Mouse (Mus musculus) lung, adult 18-20 months (tissue): ENCODE data around the gene Ltb4r2.

Source experiments
- DNase-seq, 2 experiments: peaks; one replicate each; pipeline ENCODE4 v3.0.0; 2022; ENCODE audit warnings: mixed read lengths in 2 of 2

Gene Ltb4r2

DNA sequence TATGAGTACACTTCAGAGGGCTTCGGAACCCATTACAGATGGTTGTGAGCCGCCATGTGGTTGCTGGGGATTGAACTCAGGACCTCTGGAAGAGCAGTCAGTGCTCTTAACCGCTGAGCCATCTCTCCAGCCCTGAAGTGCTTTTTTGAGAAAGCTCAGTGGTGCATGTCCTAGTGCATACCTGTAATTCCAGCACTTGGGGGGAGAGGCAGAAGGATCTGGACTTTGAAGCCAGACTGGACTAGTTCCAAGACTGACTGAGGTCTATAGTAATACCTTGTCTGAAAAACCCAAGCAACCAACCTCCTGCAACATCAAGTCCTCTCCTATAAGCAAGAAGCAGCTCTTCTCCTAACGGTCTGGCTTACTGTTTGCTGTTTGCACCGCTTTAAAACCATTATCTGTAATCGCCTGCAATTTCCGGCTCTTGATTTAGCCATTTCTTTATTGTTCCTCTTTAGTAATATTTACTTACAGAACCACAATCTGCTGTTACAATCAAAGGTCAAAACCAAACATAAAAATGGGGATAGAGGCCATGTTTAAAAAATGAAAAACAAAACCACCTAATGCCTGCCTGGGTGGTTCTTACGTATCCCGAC is 24.0 kb upstream of the Ltb4r2 start:
- no peak for DNase-seq

DNA sequence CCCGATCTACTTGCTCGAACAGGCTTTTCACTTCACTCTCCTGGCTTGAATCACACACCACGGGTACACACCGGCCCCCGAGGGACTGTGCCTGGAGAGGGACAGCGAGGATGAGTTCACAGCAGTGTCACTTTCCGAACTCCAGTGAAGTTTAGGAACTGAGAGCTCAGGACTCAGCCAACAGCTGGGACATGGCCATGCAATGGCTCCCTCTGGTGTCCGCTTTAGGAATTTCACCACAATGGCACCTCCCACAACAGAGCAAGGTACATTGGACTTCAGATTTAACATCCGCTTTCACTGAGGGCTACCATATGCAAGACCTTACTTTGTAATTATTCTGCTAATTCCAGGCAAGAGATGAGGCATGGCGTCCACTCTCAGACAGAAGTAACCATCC is 17.5 kb upstream of the Ltb4r2 start:
- DNase-seq = peak; percentile 84 to 86

DNA sequence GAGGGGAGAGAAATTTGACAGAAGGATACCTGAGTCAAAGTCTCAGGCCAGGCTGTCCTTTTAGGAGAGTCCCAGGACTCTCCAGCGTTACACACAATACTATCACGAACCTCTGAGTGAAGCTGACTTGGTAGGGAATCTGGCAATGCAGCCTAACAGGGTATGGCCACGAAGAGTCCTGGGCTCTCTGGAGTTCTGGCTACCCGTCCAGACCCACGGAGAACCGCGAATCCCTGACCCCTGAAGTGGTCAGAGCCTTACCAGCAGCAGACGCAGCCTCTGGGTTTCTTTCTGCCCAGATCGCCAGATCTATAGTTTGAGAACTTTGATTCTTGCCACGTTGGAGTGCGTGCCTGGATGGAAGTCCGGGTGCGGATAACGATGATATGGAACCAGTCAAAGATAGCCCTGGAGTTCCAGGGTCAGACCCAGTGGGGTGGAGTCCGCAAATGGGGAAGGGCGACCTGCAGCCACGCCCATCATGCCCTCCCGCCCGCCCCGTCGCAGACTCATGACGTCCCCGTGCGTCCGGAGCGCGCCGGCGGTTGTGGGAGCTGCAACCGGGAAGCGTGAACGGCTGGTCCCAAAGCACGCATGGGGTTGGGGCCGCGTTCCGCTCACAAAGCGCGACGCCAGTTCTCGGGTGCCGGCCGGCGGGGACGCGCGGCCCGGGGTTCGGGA is 15.9 kb upstream of the Ltb4r2 start, which contains the start of the genes Dhrs1 and Nop9:
Dhrs1 (minus strand) TSS at position 511 of the 681 bp plus-strand sequence.
Nop9 (plus strand) TSS at position 514 of the 681 bp plus-strand sequence.
- DNase-seq = peak; percentile 85 to 88

DNA sequence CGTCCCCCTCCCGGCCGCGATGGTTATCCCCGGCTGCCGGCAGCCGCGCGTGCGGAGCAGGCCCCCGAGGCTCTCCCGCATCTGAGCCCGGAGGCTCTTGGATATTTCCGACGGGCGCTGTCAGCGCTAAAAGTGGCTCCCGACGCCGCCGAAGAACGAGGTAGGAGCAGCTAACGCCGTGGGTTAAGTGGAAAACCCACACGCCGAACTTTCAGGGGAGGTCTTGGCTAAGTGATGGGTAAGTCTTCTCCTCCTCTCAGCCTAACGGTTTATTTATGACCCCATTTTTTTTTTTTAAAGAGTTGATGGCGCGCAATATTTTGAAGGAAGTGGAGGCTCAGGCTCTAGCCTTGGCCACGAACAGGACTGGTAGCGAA is 15.4 kb upstream of the Ltb4r2 start:
- DNase-seq = no peak

DNA sequence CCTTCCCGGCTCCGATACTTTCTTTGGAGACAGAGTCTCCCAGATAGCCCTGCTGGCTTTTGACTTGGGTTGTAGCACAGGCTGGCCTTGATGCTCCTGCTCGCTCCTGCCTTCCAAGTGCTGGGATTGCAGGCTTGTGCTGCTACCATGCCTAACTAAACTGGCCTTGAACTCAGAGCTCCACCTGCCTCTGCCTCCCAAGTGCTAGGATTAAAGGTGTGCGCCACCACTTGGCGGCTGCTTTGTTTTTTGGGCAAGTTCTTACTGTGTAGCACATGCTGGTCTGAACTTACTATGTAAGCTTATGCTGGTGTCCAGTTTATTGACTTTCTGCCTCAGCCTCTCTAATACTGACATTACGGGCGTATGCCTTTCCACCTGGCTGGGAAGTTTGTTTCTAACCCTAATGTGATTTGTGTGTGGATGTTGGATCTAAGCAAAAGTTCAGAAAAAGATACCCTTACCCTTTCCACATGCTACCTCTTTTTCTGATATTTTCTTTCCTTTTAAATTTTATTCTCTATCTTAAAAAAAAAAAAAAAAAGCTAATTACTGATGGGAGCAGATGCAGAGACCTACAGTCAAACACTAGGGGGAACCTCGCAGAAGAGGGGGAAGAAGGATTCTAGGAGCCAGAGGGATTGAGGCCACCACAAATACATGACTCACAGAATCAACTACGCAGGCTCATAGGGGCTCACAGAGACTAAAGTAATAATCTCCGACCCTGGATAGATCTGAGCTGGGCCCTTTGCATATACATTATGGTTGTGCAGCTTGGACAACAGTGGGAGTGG is 14.0 kb upstream of the Ltb4r2 start:
- DNase-seq = no peak

DNA sequence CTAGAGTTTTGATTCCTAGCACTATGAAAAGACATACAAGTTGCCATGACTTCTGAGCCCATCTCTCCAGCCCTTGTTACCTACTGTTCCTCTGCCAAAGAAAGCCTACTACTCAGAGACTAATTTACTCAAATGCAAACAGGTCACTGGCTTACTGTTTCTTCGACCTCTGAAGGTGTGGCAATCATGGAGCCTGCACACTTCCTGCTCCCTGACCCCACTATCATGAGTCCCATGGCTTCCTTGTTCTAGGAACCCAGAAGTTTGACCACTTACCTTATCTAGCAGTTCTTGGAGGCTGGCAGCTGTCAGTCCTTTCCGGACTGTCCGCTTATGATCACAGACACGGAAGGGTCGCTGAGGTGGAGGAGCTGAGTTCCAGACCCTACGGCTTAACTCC is 3.7 kb upstream of the Ltb4r2 start:
- no peak for DNase-seq

DNA sequence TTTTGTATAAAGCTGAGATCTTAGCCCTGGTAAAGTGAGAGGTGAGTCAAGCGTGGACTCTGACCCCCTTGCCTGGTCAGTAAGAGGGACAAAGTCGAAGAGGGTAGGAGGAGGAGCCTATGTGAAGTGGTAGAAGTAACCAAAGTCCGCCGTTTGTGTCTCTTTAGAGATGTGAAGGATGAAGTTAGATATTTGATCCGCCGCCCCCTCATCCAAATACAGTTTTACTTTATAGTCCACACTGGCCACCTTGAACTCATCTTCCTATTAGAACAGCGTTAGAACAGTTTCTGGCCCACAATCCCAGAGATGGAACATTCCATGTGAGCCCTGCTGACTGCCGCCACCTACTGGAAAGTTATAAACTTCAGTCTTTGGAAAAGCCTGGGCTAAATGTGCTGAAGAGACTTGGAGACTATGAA is 2.9 kb upstream of the Ltb4r2 start, which contains the start of gene Cideb:
Cideb (minus strand) TSS at position 96 of the 422 bp plus-strand sequence.
- peak in 1 of 2 experiments; percentile 37 for DNase-seq

DNA sequence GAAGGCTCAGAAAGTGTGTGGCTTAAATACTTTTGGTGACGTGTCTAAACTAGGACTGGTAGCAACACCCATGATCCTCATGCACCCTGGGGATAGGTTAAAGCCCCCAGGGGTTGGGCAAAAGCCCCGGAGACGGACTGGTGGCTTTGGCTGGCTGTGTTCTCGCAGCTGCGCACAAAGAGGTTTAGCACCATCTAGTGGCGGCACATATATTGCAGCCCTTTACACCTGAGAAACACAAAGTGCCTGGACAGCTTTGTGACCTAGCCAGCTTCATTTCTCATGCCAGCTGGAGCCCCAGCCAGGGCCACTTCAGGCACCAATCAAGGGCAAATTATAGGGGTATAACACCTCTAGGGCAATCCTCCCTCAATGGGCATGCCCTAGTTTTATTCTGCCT is 1.1 kb upstream of the Ltb4r2 start:
- DNase-seq = peak; percentile 81 to 88

DNA sequence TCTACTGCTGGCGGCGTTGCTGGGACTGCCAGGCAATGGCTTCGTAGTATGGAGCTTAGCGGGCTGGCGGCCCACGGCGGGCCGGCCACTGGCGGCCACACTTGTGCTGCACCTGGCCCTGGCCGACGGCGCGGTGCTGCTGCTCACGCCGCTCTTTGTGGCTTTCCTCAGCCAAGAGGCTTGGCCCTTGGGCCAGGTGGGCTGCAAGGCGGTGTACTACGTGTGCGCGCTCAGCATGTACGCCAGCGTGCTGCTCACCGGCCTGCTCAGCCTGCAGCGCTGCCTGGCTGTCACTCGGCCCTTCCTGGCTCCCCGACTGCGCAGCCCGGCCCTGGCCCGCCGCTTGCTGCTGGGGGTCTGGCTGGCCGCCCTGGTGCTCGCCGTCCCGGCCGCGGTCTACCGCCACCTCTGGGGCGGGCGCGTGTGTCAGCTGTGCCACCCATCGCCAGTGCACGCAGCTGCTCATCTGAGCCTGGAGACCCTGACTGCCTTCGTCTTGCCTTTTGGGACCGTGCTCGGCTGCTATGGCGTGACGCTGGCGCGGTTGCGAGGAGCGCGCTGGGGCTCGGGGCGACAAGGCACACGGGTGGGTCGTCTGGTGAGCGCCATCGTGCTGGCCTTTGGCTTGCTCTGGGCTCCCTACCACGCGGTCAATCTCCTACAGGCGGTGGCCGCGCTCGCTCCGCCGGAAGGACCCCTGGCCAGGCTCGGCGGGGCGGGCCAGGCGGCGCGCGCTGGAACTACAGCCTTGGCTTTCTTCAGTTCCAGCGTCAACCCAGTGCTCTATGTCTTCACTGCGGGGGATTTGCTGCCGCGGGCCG is 983 bp downstream of the Ltb4r2 start:
- no peak for DNase-seq

DNA sequence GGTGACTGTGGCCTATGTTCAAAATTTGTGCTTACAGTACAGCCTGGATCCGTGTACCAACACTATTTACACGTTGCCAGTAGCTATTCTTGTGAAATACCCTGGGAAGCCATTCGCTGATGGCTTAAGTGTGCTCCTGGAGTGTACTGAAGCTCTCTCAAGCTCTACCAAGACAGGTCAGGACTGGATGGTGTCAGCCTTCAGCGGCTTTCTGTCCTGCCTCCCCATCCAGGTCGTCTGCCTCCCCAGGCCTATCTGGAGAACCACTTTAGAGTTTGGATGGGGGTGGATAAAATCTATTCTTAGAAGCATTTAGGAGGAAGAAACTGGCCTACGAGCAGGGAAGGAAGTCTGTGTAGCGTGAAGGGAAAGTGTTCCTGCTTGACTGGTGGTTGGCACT is 1.9 kb downstream of the Ltb4r2 start:
- DNase-seq = peak; percentile 60 to 76

DNA sequence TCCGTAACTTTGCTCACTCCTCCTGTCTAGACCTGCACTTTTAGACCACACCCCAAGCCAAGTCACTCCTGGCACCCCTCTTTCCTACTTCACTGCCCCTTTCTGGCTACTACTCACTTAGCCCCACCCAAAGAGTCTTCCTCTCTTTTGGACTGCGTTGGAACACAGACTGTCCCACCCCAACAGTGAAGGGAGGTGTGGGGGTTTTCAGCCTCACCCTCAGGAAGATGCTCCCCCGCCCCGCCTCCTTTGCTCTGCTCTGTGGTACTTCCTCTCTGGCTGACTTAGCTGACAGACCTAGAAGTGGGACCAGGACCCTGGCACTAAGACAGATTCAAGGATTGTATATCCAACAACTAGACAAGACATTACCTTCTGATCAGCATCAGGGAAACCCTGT is 4.5 kb downstream of the Ltb4r2 start, which contains the start of gene Ltb4r1:
Ltb4r1 (plus strand) TSS at position 267 of the 400 bp plus-strand sequence.
- DNase-seq = no peak

DNA sequence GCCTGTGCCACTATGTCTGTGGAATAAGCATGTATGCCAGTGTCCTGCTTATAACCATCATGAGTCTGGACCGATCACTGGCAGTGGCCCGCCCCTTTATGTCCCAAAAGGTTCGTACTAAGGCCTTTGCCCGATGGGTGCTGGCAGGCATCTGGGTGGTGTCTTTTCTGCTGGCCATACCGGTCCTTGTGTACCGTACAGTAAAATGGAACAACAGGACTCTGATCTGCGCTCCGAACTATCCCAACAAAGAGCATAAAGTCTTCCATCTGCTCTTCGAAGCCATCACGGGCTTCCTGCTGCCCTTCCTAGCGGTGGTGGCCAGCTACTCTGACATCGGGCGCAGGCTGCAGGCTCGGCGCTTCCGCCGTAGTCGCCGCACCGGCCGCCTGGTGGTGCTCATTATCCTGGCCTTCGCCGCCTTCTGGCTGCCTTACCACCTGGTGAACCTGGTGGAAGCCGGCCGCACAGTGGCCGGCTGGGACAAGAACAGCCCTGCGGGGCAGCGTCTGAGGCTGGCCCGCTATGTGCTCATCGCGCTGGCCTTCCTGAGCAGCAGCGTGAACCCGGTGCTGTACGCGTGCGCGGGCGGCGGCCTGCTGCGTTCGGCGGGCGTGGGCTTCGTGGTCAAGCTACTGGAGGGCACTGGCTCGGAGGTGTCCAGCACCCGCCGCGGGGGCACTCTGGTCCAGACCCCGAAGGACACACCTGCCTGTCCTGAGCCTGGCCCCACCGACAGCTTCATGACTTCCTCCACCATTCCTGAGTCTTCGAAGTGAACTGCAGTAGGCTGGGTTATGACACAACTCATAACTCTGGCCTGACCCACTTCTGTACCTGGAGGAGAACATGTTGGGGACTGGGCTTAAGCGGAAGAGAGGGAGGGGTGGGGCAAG is 6.5 kb downstream of the Ltb4r2 start:
- DNase-seq = peak; percentile 63 to 70

DNA sequence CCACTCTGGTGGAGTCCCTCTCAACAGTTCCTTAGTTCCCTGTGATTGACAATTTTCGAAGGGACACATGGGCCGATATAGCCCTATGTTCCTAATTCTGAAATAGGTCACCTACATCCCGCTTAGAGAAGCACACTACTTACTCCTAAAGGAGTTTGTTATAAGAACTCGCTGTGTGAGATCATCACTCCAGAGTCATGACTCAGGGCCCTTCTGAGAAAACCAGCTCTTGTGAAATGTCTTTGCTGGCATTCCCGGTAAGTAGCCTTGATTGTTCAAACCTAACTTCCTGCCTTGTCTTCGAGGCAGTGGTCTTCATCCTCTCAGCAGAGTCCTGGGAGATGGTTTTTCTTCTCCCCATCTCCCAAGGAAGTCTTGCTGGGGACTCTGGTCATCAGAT is 7.3 kb downstream of the Ltb4r2 start:
- peak in 1 of 2 experiments; percentile 45 for DNase-seq

DNA sequence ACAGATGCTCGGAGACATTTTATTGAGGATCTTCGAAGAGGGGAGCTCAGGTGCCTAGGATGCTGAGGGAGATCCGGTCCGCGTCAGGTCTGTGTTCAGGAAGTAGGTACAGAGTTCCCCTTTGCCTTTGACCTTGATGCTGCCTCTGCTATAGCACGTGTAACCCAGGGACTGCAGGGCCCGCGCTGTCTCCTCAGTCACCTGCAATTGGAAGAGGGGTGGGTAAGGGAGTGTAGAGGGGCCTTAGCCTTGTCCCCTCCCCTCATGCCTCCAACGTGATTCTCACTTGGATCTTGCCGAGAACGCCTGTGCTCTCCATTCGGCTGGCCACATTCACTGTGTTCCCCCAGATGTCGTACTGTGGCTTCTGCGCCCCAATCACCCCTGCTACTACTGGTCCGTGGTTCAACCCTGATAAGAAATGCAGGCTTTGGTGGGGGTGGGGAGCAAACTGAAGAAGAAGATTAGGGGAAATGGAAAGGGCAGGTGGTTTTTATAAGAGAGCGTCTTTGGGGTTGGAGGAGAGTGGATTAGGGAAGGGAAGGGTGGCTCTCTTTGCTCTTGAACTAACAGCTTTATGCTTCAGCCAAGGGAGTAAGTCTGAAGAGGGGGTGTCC is 8.0 kb downstream of the Ltb4r2 start:
- no peak for DNase-seq

DNA sequence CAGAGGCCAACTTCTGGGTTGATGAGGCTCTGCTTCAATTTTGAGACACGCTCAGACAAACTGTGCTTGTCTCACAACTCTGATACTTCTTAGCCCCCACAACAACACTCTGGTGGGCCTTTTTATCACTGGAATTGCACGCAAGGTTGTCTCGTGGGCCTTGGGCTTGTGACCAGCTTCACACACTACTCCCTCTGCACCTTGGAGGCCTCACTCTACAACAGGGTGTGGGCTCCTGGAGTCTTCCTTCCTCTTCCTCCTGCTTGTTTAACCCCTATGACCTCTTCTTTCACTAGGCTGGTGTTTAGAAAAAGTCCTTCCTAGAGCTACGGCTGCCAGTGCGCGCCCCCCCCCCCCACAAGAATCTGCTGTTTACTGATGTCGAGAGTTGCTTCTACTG is 15.5 kb downstream of the Ltb4r2 start:
- no peak for DNase-seq

DNA sequence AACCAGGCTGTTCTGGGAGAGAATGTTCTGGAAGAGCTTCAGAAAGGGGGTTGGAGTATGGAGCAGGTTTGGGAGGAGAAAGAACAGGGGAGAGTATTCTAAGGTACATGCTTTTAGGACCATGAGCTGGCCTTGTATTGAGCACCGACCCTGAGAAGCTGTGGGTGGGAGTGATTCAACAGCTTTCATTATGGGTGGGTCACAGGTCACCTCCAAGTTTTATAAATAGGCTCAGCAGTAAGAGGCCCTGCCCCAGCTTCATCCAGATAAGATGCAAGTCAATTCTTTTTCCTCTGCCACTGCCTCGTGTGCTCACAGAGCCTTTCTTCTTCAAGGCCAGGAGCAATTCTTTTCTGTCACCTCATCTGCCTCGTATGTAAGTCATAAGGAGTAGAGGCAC is 15.9 kb downstream of the Ltb4r2 start:
- DNase-seq = no peak

DNA sequence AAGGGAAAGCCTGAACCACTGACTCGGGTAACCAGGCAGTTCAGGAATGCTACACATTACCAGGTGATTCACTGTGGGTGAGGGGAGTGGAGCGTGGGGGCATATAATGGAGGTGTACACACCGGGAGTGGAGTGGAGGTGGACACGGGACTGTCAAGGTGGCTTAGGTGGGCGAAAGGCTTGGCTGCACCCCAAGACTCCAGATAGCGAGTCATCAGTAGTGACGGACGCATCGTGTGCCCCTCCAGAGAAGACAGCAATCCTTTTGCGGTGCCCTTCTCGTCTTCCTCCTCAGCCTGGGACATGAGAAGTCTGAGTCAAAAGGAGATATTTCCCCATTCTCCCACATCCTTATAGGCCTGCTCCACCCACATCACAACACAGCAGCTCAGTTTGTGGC is 16.6 kb downstream of the Ltb4r2 start:
- no peak for DNase-seq

DNA sequence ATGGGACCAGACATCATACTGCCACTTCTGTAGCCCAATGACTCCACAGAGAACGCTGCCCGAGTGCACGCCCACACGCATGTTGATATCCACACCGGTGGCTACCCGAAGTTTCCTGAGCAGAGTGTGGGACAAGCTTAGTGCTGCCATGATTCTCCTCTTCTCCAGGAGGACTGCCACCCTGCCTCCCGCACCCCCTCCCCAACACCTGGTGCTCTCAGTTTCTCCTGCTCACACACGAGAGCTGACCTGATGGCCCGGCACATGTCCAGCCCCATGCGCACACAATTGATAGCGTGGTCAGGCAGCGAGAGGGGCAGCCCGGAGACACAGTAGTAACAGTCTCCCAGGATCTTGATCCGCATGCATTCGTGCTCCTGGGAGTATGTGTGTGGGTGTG is 17.5 kb downstream of the Ltb4r2 start:
- no peak for DNase-seq

DNA sequence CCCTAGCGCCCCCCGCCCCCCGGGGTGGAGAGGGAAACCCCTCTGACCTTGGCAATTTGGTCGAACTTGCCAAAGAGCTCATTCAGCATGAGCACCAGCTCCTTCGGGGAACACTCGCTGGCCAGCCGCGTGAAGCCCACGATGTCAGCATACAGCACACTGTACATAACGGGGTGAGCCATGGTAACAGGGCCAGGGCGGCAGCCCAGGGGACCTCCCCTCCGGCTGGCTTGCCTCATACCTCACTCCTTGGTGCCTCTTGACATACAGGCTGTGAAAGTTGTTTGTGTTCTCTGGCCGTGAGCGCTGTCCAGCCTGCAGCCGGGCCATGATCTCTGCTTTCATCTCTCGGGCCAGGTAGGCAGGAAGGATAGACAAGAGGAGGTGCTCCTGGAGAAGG is 18.4 kb downstream of the Ltb4r2 start:
- peak in 1 of 2 experiments; percentile 3 for DNase-seq

DNA sequence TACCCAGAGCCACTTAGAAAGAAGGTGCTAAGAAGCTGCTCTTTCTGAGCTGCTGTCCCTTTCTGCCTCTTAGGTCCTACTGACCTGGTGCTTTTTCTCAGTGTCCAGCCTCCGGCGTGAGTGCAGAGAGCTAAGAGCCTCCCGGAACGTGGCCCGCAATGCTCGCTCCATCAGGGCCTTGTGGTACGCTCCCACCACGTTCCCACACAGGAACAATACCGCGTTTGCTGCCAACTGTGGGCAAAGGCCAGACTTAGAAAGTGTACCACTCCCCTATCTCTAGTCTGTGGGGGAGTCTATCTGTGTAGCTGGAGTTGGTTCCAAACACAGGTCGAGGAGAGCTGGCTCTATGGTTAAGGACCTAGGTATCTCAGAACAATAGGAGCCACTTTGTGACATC is 19.5 kb downstream of the Ltb4r2 start:
- peak in 1 of 2 experiments; percentile 3 for DNase-seq

DNA sequence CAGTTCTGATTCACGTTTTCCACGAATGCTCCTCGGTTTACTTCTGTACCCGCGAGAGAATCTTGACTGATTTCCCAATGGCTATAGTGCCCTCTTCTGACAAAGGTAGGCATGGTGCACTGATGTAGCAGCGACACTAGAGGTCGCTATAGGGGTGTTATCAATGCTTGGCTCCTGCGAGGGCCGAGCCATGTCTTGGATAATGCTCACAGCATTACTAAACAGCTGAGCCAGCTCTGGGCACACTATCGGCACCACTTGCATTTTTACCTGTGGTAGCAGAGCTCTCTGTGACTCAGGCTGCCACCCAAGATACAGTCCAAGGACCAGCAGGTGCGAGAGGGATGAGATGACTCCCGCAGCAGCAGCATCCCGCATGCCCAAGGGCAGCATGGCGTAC is 20.1 kb downstream of the Ltb4r2 start:
- peak; percentile 68 to 80 for DNase-seq
